Mouse (Mus musculus): Measurements from ENCODE around the gene Hmga2.
"Not testable (repeated sequence)": the region's sequence is repeated elsewhere in the genome, so short reads cannot be mapped to it uniquely, and the experiment has no call there.

The Hmga2 gene

GRCm38 (mm10) chr10:120391971-120392716 lies 84.1 kb downstream of the Hmga2 start:
- no peak for DNase-seq (ENCODE audit: low spot score)

GRCm38 (mm10) chr10:120390912-120391835 lies 85.1 kb downstream of the Hmga2 start:
- no peak for DNase-seq (ENCODE audit: low spot score)

- DNase-seq (ENCODE audit: low spot score) = no peak
Observed at GRCm38 (mm10) chr10:120389707-120390106, 86.6 kb downstream of the Hmga2 start.

GRCm38 (mm10) chr10:120388966-120389365 lies 87.3 kb downstream of the Hmga2 start:
- no peak for DNase-seq (ENCODE audit: low spot score)

GRCm38 (mm10) chr10:120388400-120388871 lies 87.8 kb downstream of the Hmga2 start:
- no peak for DNase-seq (ENCODE audit: low spot score)

- no peak for DNase-seq (ENCODE audit: low spot score)
Observed at GRCm38 (mm10) chr10:120387105-120387504, 89.2 kb downstream of the Hmga2 start.

GRCm38 (mm10) chr10:120384797-120385600 lies 91.3 kb downstream of the Hmga2 start:
- DNase-seq (ENCODE audit: low spot score) = no peak

GRCm38 (mm10) chr10:120384040-120384439 lies 92.2 kb downstream of the Hmga2 start:
- DNase-seq (ENCODE audit: low spot score) = no peak

GRCm38 (mm10) chr10:120377795-120378194 lies 98.5 kb downstream of the Hmga2 start:
- DNase-seq (ENCODE audit: low spot score) = no peak

GRCm38 (mm10) chr10:120377327-120377752 lies 98.9 kb downstream of the Hmga2 start:
- DNase-seq (ENCODE audit: low spot score) = peak; percentile 73

GRCm38 (mm10) chr10:120375438-120375837 lies 100.8 kb downstream of the Hmga2 start:
- DNase-seq (ENCODE audit: low spot score) = no peak

- DNase-seq (ENCODE audit: low spot score) = no peak
Observed at GRCm38 (mm10) chr10:120371215-120371614, 105.1 kb downstream of the Hmga2 start.

- no peak for DNase-seq (ENCODE audit: low spot score)
Observed at GRCm38 (mm10) chr10:120369187-120369805, 107.0 kb downstream of the Hmga2 start.

- DNase-seq (ENCODE audit: low spot score) = not testable (repeated sequence)
Observed at GRCm38 (mm10) chr10:120366173-120366592, 110.1 kb downstream of the Hmga2 start.

- DNase-seq (ENCODE audit: low spot score) = no peak
Observed at GRCm38 (mm10) chr10:120365380-120366172, 110.7 kb downstream of the Hmga2 start.

- no peak for DNase-seq (ENCODE audit: low spot score)
Observed at GRCm38 (mm10) chr10:120363983-120364582, 112.2 kb downstream of the Hmga2 start.

- not testable (repeated sequence) for DNase-seq (ENCODE audit: low spot score)
Observed at GRCm38 (mm10) chr10:120363298-120363982, 112.8 kb downstream of the Hmga2 start.

GRCm38 (mm10) chr10:120354523-120355030 lies 121.7 kb downstream of the Hmga2 start:
- no peak for DNase-seq (ENCODE audit: low spot score)

GRCm38 (mm10) chr10:120345325-120345724 lies 130.9 kb downstream of the Hmga2 start:
- no peak for DNase-seq (ENCODE audit: low spot score)
